Mouse (Mus musculus) G1E-ER4 (cell line): Measurements from ENCODE around the gene Gm17521. TPM values are rescaled to one million over a fixed set of nuclear protein-coding genes. Genes with fewer than 3 reads are reported as not detected.
"Not testable (repeated sequence)": the region's sequence is repeated elsewhere in the genome, so short reads cannot be mapped to it uniquely, and the experiment has no call there.

Experiments
- GATA1 ChIP-seq: IDR thresholded peaks from one replicate; pipeline ENCODE4 v1.8.0; 2012; ENCODE audit warnings: low read length, inconsistent platforms
- polyA plus RNA-seq: library from polyadenylated mRNA; stranded (reverse); fragments of >175 nt; gene quantifications from 2 replicates; pipeline ENCODE4 v1.2.3, GENCODE M21; 2012

Gm17521 gene
- not detected in 2 replicates for polyA plus RNA-seq

GRCm38 (mm10) chrX:123029569-123029968, at the start of gene Gm17521:
Gm17521 (minus strand) TSS chrX:123029669.
- TF ChIP-seq GATA1 = not testable (repeated sequence)

- no peak for TF ChIP-seq GATA1
Measured at GRCm38 (mm10) chrX:123043956-123044355, 14.5 kb upstream of the Gm17521 start.

- TF ChIP-seq GATA1 = no peak
Measured at GRCm38 (mm10) chrX:123043516-123043915, 14.0 kb upstream of the Gm17521 start.

Other genes with a start within 250 kb of the Gm17521 start
- not detected in 2 replicates for gene Cldn34c1, start 73.8 kb upstream of the Gm17521 start, polyA plus RNA-seq
- not detected in 2 replicates for gene Srsx, start 192.8 kb upstream of the Gm17521 start, polyA plus RNA-seq
- not detected in 2 replicates for gene Gm17577, start 217.2 kb upstream of the Gm17521 start, polyA plus RNA-seq